Mouse (Mus musculus): ENCODE measurements around the gene Bean1.
A peak's percentile ranks its signal among the peaks of the same experiment; 100 is the strongest.

Bean1 gene

GRCm38 (mm10) chr8:104171050-104171620 lies 893 bp downstream of the Bean1 start:
- DNase-seq (ENCODE audit: low spot score in 2 of 2), result no peak

GRCm38 (mm10) chr8:104172420-104172819 lies 2.2 kb downstream of the Bean1 start:
- no peak for DNase-seq (ENCODE audit: low spot score in 2 of 2)

GRCm38 (mm10) chr8:104175848-104176527 lies 5.7 kb downstream of the Bean1 start:
- no peak for DNase-seq (ENCODE audit: low spot score in 2 of 2)

- DNase-seq (ENCODE audit: low spot score in 2 of 2), result no peak
Measured at GRCm38 (mm10) chr8:104177054-104177453, 6.8 kb downstream of the Bean1 start.

GRCm38 (mm10) chr8:104184905-104185304 lies 14.7 kb downstream of the Bean1 start:
- no peak for DNase-seq (ENCODE audit: low spot score in 2 of 2)

GRCm38 (mm10) chr8:104186827-104187226 lies 16.6 kb downstream of the Bean1 start:
- DNase-seq (ENCODE audit: low spot score in 2 of 2), result no peak

- no peak for DNase-seq (ENCODE audit: low spot score in 2 of 2)
Measured at GRCm38 (mm10) chr8:104187622-104188021, 17.4 kb downstream of the Bean1 start.

GRCm38 (mm10) chr8:104188459-104188858 lies 18.2 kb downstream of the Bean1 start:
- DNase-seq (ENCODE audit: low spot score in 2 of 2), result peak in 1 of 2 experiments; percentile 9

GRCm38 (mm10) chr8:104190777-104191468 lies 20.7 kb downstream of the Bean1 start:
- no peak for DNase-seq (ENCODE audit: low spot score in 2 of 2)

GRCm38 (mm10) chr8:104191496-104191895 lies 21.3 kb downstream of the Bean1 start:
- DNase-seq (ENCODE audit: low spot score in 2 of 2), result no peak

- DNase-seq (ENCODE audit: low spot score in 2 of 2), result no peak
Measured at GRCm38 (mm10) chr8:104199802-104200201, 29.6 kb downstream of the Bean1 start.

GRCm38 (mm10) chr8:104201622-104202021 lies 31.4 kb downstream of the Bean1 start:
- DNase-seq (ENCODE audit: low spot score in 2 of 2), result no peak

- DNase-seq (ENCODE audit: low spot score in 2 of 2), result no peak
Measured at GRCm38 (mm10) chr8:104202320-104202719, 32.1 kb downstream of the Bean1 start.

GRCm38 (mm10) chr8:104205292-104205691 lies 35.0 kb downstream of the Bean1 start:
- DNase-seq (ENCODE audit: low spot score in 2 of 2), result no peak

- no peak for DNase-seq (ENCODE audit: low spot score in 2 of 2)
Measured at GRCm38 (mm10) chr8:104217601-104218000, 47.4 kb downstream of the Bean1 start.

GRCm38 (mm10) chr8:104219079-104219478 lies 48.8 kb downstream of the Bean1 start:
- no peak for DNase-seq (ENCODE audit: low spot score in 2 of 2)

- DNase-seq (ENCODE audit: low spot score in 2 of 2), result peak; percentile 60 to 80
Measured at GRCm38 (mm10) chr8:104219806-104220205, 49.6 kb downstream of the Bean1 start.

GRCm38 (mm10) chr8:104227048-104227447 lies 56.8 kb downstream of the Bean1 start:
- no peak for DNase-seq (ENCODE audit: low spot score in 2 of 2)

GRCm38 (mm10) chr8:104230377-104230776 lies 60.1 kb downstream of the Bean1 start:
- DNase-seq (ENCODE audit: low spot score in 2 of 2), result no peak

GRCm38 (mm10) chr8:104232039-104232438 lies 61.8 kb downstream of the Bean1 start:
- DNase-seq (ENCODE audit: low spot score in 2 of 2), result no peak

GRCm38 (mm10) chr8:104232919-104233318 lies 62.7 kb downstream of the Bean1 start:
- no peak for DNase-seq (ENCODE audit: low spot score in 2 of 2)

GRCm38 (mm10) chr8:104234573-104234972 lies 64.3 kb downstream of the Bean1 start:
- no peak for DNase-seq (ENCODE audit: low spot score in 2 of 2)

- no peak for DNase-seq (ENCODE audit: low spot score in 2 of 2)
Measured at GRCm38 (mm10) chr8:104239418-104239861, 69.2 kb downstream of the Bean1 start.
